Comparison of ENCODE assay signal across 14 mouse cellular contexts in the genomic region with DNA sequence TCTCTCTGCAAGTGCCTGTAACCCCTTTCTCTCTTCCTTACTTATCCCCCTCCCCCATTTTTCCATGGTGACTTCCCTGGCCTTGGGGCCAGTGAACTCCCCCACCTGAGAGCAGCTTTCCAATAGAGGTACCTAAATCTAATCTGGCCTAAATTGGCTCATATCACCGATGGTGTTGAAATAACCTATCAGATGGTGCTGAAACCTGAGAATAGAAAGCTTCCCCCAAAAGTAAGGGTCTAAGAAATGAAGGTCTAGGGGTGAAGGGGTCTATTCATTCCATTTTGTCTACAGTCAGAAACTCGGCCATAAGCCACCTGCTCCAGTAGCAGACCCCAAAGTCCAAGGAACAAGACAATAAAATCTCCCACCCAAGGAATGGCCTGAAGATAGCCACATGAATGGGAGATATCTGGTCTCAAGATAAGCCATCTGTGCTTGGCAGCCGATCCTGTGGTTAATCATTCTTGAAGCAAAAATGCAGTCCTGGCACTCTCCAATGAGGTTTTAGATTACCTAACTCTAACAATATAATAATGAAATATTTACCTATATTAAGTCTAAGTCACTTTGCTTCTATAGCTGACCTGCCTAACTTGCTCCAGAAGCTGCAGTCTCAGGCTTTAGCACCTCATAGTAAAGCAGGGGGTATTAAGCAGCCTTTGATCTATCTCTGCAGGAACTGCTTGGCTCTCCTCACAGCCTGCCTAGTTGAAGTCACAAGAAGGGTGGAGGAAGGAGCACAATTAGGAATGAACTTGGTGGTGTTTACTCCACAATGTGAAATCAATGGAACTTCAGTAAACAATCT. TPM values are rescaled to one million over a fixed set of nuclear protein-coding genes. Genes with fewer than 3 reads are reported as not detected.
DNase-seq lines count a peak whose midpoint lies in the region; ATAC-seq lines count a peak whose summit lies in the region.
"Had no signal": no experiment of that assay in that cellular context is flagged by ENCODE, and none has a peak within 500 bp of the region (broad histone marks: within the 10 kb centered on the region; RNA-seq: fewer than 3 reads in every experiment).

No protein-coding gene starts in this region.

- no peaks in the 10 kb centered on the region for H3K27me3 ChIP-seq in kidney, embryonic 14.5 days (ENCODE audit: control insufficient read depth, insufficient read depth, low read length)
- H3K27me3 ChIP-seq: limb, embryonic 12.5 days had no signal

- H3K4me2 ChIP-seq in kidney, embryonic 14.5 days (replicated peaks; ENCODE audit: low read depth, low read length), result no peak overlapping the region
- H3K4me2 ChIP-seq: limb, embryonic 12.5 days had no signal

- peaks cover 7% of the 10 kb centered on the region; the same call in 1 of the 2 replicates for H3K4me1 ChIP-seq in kidney, embryonic 14.5 days (ENCODE audit: control insufficient read depth, insufficient read depth, low read length)

- peaks cover 24% of the 10 kb centered on the region; the same call in 1 of the 2 replicates for H3K36me3 ChIP-seq in kidney, embryonic 14.5 days (ENCODE audit: control insufficient read depth, insufficient read depth, low read length)

- no peak for ATAC-seq in kidney, embryonic 14.5 days (ENCODE audit: low FRiP score, low TSS enrichment)
- ATAC-seq in erythroblast, adult 5-6 weeks (replicated peaks; ENCODE audit: low FRiP score, poor library complexity, severe bottlenecking), result no peak

- peak; percentile 38 for DNase-seq in kidney, adult 11 months
- peak; percentile 80 for DNase-seq in 416B (ENCODE audit: low read depth)
- peak; percentile 30 for DNase-seq in Muller cell, postnatal 12 days (ENCODE audit: inconsistent ontology term)
- DNase-seq in kidney, postnatal 36 days, result peak; percentile 56 to 64
- DNase-seq in thymus, postnatal 25 days, result no peak
- DNase-seq in cerebellum, adult 9-11 months, result no peak
- DNase-seq: adrenal gland, postnatal 25 days; cerebellum, adult 8-10 months had no signal

- H3K27ac ChIP-seq in kidney, embryonic 14.5 days (ENCODE audit: low read depth, low read length), result no peak overlapping the region
- H3K27ac ChIP-seq: layer of hippocampus, adult 2 months; limb, embryonic 12.5 days had no signal

- no peaks in the 10 kb centered on the region for H3K9me3 ChIP-seq in kidney, embryonic 14.5 days (ENCODE audit: control insufficient read depth, low read length)
- H3K9me3 ChIP-seq: limb, embryonic 12.5 days had no signal

- no peak overlapping the region for H3K9ac ChIP-seq in kidney, embryonic 14.5 days (ENCODE audit: low read depth, low read length)
- H3K9ac ChIP-seq: limb, embryonic 12.5 days had no signal

- H3K4me3 ChIP-seq in kidney, embryonic 14.5 days (ENCODE audit: low read length), result no peak overlapping the region
- H3K4me3 ChIP-seq: layer of hippocampus, adult 2 months; limb, embryonic 12.5 days had no signal

- 48% methylated on average over 3 of the region's 3 CpGs for WGBS in kidney, embryonic 14.5 days

RNA-seq across cellular contexts. Expression of a gene that starts 15.6 kb away (rescaled TPM):
- 20.5 and 23.0 TPM in 2 replicates for polyA plus RNA-seq in kidney, embryonic 14.5 days (2014; fragmentation: Nextera tagmentation; extraction: Ambion mirVana)
- total RNA-seq in erythroblast, adult 5-6 weeks (2015; ENCODE audit: low replicate concordance), result 37.7 and 39.5 TPM in 2 replicates
- total RNA-seq in erythroblast, adult 5-6 weeks (2017; ENCODE audit: low replicate concordance), result 35.9 and 48.9 TPM in 2 replicates

RNA-seq across cellular contexts. Expression of a gene that starts 25.3 kb away (rescaled TPM):
- not detected in 2 replicates for polyA plus RNA-seq in kidney, embryonic 14.5 days (2014; fragmentation: Nextera tagmentation; extraction: Ambion mirVana)
- not detected in 2 replicates for total RNA-seq in erythroblast, adult 5-6 weeks (2015; ENCODE audit: low replicate concordance)
- total RNA-seq in erythroblast, adult 5-6 weeks (2017; ENCODE audit: low replicate concordance), result not detected in 2 replicates
- total RNA-seq: adrenal gland, postnatal 25 days; layer of hippocampus, adult 2 months had no signal
- polyA plus RNA-seq: gonadal fat pad, adult 2 months; limb, embryonic 12.5 days; spleen, adult 2 months had no signal

RNA-seq across cellular contexts. Expression of a gene that starts 33.3 kb away (rescaled TPM):
- polyA plus RNA-seq in kidney, embryonic 14.5 days (2014; fragmentation: Nextera tagmentation; extraction: Ambion mirVana), result 32.5 and 35.7 TPM in 2 replicates
- total RNA-seq in erythroblast, adult 5-6 weeks (2015; ENCODE audit: low replicate concordance), result 19.4 and 26.5 TPM in 2 replicates
- 11.9 and 14.4 TPM in 2 replicates for total RNA-seq in erythroblast, adult 5-6 weeks (2017; ENCODE audit: low replicate concordance)

RNA-seq across cellular contexts. Expression of a gene that starts 53.8 kb away (rescaled TPM):
- polyA plus RNA-seq in kidney, embryonic 14.5 days (2014; fragmentation: Nextera tagmentation; extraction: Ambion mirVana), result 11.8 and 18.1 TPM in 2 replicates
- not detected in 2 replicates for total RNA-seq in erythroblast, adult 5-6 weeks (2015; ENCODE audit: low replicate concordance)
- total RNA-seq in erythroblast, adult 5-6 weeks (2017; ENCODE audit: low replicate concordance), result 0.42 and 0.68 TPM in 2 replicates

Comparison
In these comparisons a context has a peak if more than half of its experiments do, and no peak if none do; other contexts are left out.
1. DNase-seq: peak in kidney, adult 11 months (single experiment), 416B (single experiment), Muller cell, postnatal 12 days (single experiment) and kidney, postnatal 36 days (2 of 2); none in thymus, postnatal 25 days (single experiment) and cerebellum, adult 9-11 months (single experiment).